Mouse (Mus musculus) ES-E14 (cell line): ENCODE results near the gene Ryk. TPM values are rescaled to one million over a fixed set of nuclear protein-coding genes. Genes with fewer than 3 reads are reported as not detected.

Experiments used
- DNase-seq: peaks from one replicate; pipeline ENCODE4 v3.0.0-alpha.2; 2013; ENCODE audit warnings: low read depth, low spot score
- H3K27ac ChIP-seq: 2 replicates; pipeline ENCODE4 v1.5.1; 2012; ENCODE audit warnings: low read depth, mild to moderate bottlenecking, low read length, moderate library complexity, mixed read lengths; ENCODE audit not compliant: poor library complexity, insufficient read depth, severe bottlenecking
- H3K36me3 ChIP-seq: 2 replicates; pipeline ENCODE4 v1.6.1; 2012; ENCODE audit warnings: mild to moderate bottlenecking, low read length, moderate library complexity, mixed read lengths; ENCODE audit not compliant: control insufficient read depth, poor library complexity, insufficient read depth, severe bottlenecking
- H3K4me1 ChIP-seq, 2 experiments: fragments of 150-350 bp in 1 of 2; sonication (generic) in 1 of 2; 2 replicates each; pipeline ENCODE4 v1.6.1; 2012; ENCODE audit warnings: low read length in 2 of 2, mild to moderate bottlenecking in 1 of 2, mixed read lengths in 1 of 2; ENCODE audit not compliant: control insufficient read depth in 2 of 2, insufficient read depth in 2 of 2, poor library complexity in 1 of 2
- H3K4me3 ChIP-seq, 2 experiments: fragments of 150-350 bp in 1 of 2; sonication (generic) in 1 of 2; 2 replicates each; pipeline ENCODE4 v1.5.1; 2012; ENCODE audit warnings: low read length in 2 of 2, low read depth in 1 of 2, mild to moderate bottlenecking in 1 of 2, mixed read lengths in 1 of 2; ENCODE audit not compliant: insufficient read depth in 1 of 2, poor library complexity in 1 of 2, severe bottlenecking in 1 of 2
- H3K9ac ChIP-seq: 2 replicates; pipeline ENCODE4 v1.6.1; 2012; ENCODE audit warnings: low read depth, mild to moderate bottlenecking, low read length, mixed read lengths; ENCODE audit not compliant: poor library complexity, insufficient read depth, severe bottlenecking
- H3K9me3 ChIP-seq: fragments of 150-350 bp; sonication (generic); 2 replicates; pipeline ENCODE4 v1.6.1; 2012; ENCODE audit warnings: low read depth, mild to moderate bottlenecking, low read length; ENCODE audit not compliant: control insufficient read depth, insufficient read depth
- CHD2 ChIP-seq: IDR thresholded peaks from 2 replicates; pipeline ENCODE4 v1.6.1; 2014; ENCODE audit warnings: mild to moderate bottlenecking, low read depth, low read length, inconsistent platforms
- HCFC1 ChIP-seq: IDR thresholded peaks from 2 replicates; pipeline ENCODE4 v1.6.1; 2012; ENCODE audit warnings: low read length, inconsistent platforms, borderline replicate concordance; ENCODE audit not compliant: insufficient read depth
- MAFK ChIP-seq: IDR thresholded peaks from 2 replicates; pipeline ENCODE4 v1.6.1; 2014; ENCODE audit warnings: mild to moderate bottlenecking, low read depth, low read length, inconsistent platforms; ENCODE audit not compliant: insufficient read depth
- ZC3H11A ChIP-seq: IDR thresholded peaks from 2 replicates; pipeline ENCODE4 v1.6.1; 2012; ENCODE audit warnings: low read depth, mild to moderate bottlenecking, inconsistent platforms, low read length, borderline replicate concordance
- ZNF384 ChIP-seq: IDR thresholded peaks from 2 replicates; pipeline ENCODE4 v1.6.1; 2012; ENCODE audit warnings: low read depth, low read length, inconsistent platforms
- in situ Hi-C, 2 experiments: fragments of 600-800 bp; cut with MboI; formaldehyde crosslinking; loops; one replicate each; pipeline ENCODE4 v1.15.1; 2025; ENCODE audit warnings: low sequenced_read_pairs in 2 of 2, inconsistent platforms in 1 of 2; ENCODE audit not compliant: unreplicated experiment in 2 of 2
- total RNA-seq: library from RNA; depleted of rRNA; stranded (reverse); fragments of 300-350 nt; gene quantifications from 2 replicates; pipeline ENCODE4 v1.2.3, GENCODE M21; 2012

The Ryk gene
- total RNA-seq, 1 experiment: 72.0 TPM

DNA sequence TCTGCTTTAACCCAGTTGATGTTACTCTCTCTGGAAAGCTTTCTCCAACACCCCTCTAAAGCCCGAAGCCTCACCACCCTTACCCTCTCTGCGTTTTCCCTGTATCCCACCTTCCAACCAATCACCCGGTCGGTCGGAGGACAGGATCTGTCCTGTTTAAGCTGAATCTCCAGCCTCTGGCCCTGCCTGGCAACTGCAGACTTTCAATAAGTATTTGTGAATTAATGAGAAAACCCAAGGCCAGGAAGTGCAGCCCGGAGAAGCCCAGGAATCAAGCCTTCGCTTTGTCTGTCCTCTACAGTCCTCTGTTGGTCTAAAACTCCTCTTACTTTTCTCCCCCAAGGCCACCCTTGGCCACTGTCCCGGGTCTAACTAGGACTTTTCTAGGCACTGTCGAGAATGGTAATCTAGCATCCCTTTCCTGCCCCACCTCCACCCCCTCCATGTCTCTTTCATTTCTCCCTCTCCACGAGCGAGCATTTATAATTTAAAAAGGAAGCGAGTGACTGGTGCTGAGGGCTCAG lies 41.4 kb upstream of the Ryk start:
- Histone ChIP-seq H3K36me3 (no peaks in the 10 kb centered on the region), H3K9me3 (no peaks in the 10 kb centered on the region), H3K27ac (no peak overlapping the region), H3K4me1 (peaks cover 0 to 2% of the 10 kb centered on the region in 2 experiments; a peak in 2 of 4 replicates), H3K4me3 (no peak overlapping the region), H3K9ac (no peak overlapping the region)
- in situ Hi-C loops: no loop called here
- no peak for TF ChIP-seq HCFC1
- TF ChIP-seq CHD2: no peak
- no peak for TF ChIP-seq ZC3H11A
- no peak for TF ChIP-seq MAFK
- no peak for TF ChIP-seq ZNF384
- no peak for DNase-seq

DNA sequence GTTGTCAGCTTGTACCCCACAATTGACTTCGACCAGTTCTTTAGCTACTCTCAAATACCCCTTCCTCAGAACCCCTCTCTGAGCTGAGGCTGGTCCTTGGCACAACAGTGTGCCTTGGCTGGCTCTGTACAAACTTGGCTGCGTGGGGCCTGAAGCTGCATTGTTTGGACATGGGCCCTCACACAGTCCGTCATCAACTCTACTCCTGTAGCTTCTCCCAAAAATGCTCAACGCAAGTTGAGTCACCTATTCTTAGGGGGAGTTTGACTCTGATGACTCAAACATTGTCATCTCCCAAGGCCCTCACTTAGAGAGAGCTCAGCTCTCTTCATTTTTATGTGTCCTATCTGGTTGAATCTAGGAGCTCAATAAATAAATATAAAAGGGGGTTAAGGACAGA lies 36.3 kb upstream of the Ryk start:
- TF ChIP-seq ZNF384 (no peak), MAFK (no peak), HCFC1 (no peak), ZC3H11A (no peak), CHD2 (no peak)
- H3K9ac ChIP-seq: no peak overlapping the region
- no peak overlapping the region for H3K27ac ChIP-seq
- H3K4me3 ChIP-seq: no peak overlapping the region
- no peak for DNase-seq
- in situ Hi-C loops: no loop called here
- no peaks in the 10 kb centered on the region; a peak in 1 of 4 replicates for H3K4me1 ChIP-seq
- no peaks in the 10 kb centered on the region for H3K9me3 ChIP-seq
- no peaks in the 10 kb centered on the region for H3K36me3 ChIP-seq

DNA sequence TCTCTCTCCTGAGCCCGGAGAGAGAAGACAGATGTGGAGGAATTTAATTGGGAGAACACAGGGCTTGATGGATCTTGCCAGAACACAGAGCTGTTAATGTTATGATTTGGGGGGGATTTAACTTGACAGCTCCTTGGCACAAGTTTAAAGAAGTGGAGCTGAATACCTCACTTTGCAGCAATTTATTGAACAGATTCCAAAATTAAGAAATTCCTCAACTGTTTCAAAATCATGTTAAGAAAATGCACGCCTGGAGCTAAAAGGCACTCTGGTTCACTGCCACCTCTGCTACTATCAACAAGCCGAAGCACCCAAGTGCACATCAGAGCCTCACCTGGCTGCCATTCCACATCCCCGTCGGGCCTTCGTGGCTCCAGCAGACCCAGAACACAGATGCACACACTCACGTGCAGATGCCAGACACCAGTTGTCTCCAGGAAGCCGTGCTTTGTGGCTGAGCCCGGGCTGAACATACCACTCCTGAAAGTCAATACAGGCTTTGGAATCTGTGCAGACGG lies 28.6 kb upstream of the Ryk start:
- H3K9ac ChIP-seq: no peak overlapping the region
- TF ChIP-seq CHD2: no peak
- no peak for TF ChIP-seq ZC3H11A
- TF ChIP-seq MAFK: no peak
- no peak for TF ChIP-seq ZNF384
- no peak for TF ChIP-seq HCFC1
- H3K9me3 ChIP-seq: no peaks in the 10 kb centered on the region
- H3K4me1 ChIP-seq: no peaks in the 10 kb centered on the region
- H3K27ac ChIP-seq: no peak overlapping the region
- H3K4me3 ChIP-seq: no peak overlapping the region
- in situ Hi-C loops: no loop called here
- DNase-seq: no peak
- H3K36me3 ChIP-seq: no peaks in the 10 kb centered on the region

DNA sequence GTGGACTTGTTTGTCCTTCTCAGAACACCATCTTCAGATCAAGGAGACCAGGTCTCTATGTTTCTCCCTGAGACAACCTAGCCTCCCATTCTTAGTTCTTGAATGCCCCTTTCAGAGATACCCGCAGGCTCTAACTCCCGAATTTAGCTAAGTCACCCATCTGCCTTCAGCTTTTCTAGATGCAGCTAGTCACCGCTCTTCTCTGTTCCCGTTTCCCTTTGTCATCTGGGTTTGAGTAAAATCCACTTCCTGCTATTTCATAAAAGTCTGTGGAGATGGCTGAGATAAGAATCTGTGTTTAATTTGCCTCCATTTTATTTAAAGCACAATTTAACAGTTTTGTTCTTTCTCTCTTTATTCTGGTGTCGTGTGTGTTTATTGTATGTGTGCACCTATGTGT lies 23.5 kb upstream of the Ryk start:
- no peaks in the 10 kb centered on the region for H3K36me3 ChIP-seq
- in situ Hi-C loops: no loop called here
- H3K9ac ChIP-seq: no peak overlapping the region
- H3K4me1 ChIP-seq: no peaks in the 10 kb centered on the region
- H3K4me3 ChIP-seq: no peak overlapping the region
- no peak for DNase-seq
- H3K9me3 ChIP-seq: no peaks in the 10 kb centered on the region
- TF ChIP-seq MAFK: no peak
- TF ChIP-seq ZNF384: no peak
- TF ChIP-seq CHD2: no peak
- no peak for TF ChIP-seq ZC3H11A
- TF ChIP-seq HCFC1: no peak
- no peak overlapping the region for H3K27ac ChIP-seq

DNA sequence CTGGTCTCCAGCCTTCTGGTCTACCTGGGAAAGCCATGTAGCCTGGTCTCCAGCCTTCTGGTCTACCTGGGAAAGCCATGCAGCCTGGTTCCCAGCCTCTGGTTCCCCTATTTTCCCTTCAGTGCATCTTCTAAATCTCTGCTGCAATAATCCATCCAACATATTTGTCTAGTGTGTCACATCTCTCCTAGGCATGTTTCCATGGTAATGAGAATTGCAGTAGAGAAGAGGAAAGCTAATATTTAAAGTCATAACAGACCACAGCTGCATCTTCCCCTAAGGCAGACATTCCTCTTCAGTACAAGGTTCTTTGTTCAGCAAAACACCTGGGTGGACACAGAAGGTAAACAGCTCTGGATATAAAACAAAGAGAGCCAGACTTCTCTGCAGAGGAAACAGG lies 16.5 kb upstream of the Ryk start:
- Histone ChIP-seq H3K9ac (no peak overlapping the region), H3K9me3 (no peaks in the 10 kb centered on the region), H3K4me1 (no peaks in the 10 kb centered on the region), H3K27ac (no peak overlapping the region), H3K4me3 (no peak overlapping the region), H3K36me3 (no peaks in the 10 kb centered on the region)
- DNase-seq: no peak
- TF ChIP-seq ZC3H11A (no peak), HCFC1 (no peak), ZNF384 (no peak), MAFK (no peak), CHD2 (no peak)
- in situ Hi-C loops: no loop called here
